Mouse (Mus musculus): ENCODE measurements around the gene Daam1.

GRCm38 (mm10) chr12:71796517-71796916, 34.4 kb upstream of the Daam1 start:
- no peak for TF ChIP-seq POLR2A (IDR thresholded peaks at IDR 0.05; ENCODE audit: borderline replicate concordance, extremely low read depth, low read depth, low read length)
- TF ChIP-seq CTCF (IDR thresholded peaks at IDR 0.05; ENCODE audit: insufficient read depth, low read length) = no peak
